Mouse (Mus musculus) ES-Bruce4 (cell line): ENCODE measurements at regions not wholly inside any gene's neighbourhood (a gene's known extent, or its start where the extent isn't known, plus 50 kb on each side); places are given as distances from the start of the nearest gene placed in this dataset.

Experiments
- H3K27ac ChIP-seq: 2 replicates; pipeline ENCODE4 v1.5.1; 2012; ENCODE audit warnings: low read length, inconsistent platforms; ENCODE audit not compliant: insufficient read depth
- H3K27me3 ChIP-seq: 2 replicates; pipeline ENCODE4 v1.6.1; 2012; ENCODE audit warnings: mild to moderate bottlenecking, low read length, inconsistent platforms; ENCODE audit not compliant: control insufficient read depth, poor library complexity, insufficient read depth, severe bottlenecking
- H3K36me3 ChIP-seq: 2 replicates; pipeline ENCODE4 v1.6.1; 2012; ENCODE audit warnings: inconsistent platforms, mild to moderate bottlenecking, low read length, moderate library complexity; ENCODE audit not compliant: control insufficient read depth, poor library complexity, insufficient read depth, severe bottlenecking
- H3K4me1 ChIP-seq: one replicate; pipeline ENCODE4 v1.8.1; 2011; ENCODE audit warnings: low read length; ENCODE audit not compliant: control insufficient read depth, insufficient read depth
- H3K4me3 ChIP-seq: 2 replicates; pipeline ENCODE4 v1.5.1; 2011; ENCODE audit warnings: low read depth, mild to moderate bottlenecking, low read length
- H3K9ac ChIP-seq: 2 replicates; pipeline ENCODE4 v1.6.1; 2012; ENCODE audit warnings: low read depth, mild to moderate bottlenecking, inconsistent platforms; ENCODE audit not compliant: poor library complexity, severe bottlenecking
- H3K9me3 ChIP-seq: replicated peaks from 2 replicates; pipeline ENCODE4 v1.6.1; 2012; ENCODE audit warnings: mild to moderate bottlenecking, low read length, inconsistent platforms; ENCODE audit not compliant: control insufficient read depth, poor library complexity, insufficient read depth, severe bottlenecking
- CTCF ChIP-seq: IDR thresholded peaks from one replicate; pipeline ENCODE4 v1.8.1; 2011; ENCODE audit warnings: low read depth, low read length
- EP300 ChIP-seq: IDR thresholded peaks from 2 replicates; pipeline ENCODE4 v1.6.1; 2011; ENCODE audit warnings: low read depth, low read length; ENCODE audit not compliant: insufficient read depth
- POLR2A ChIP-seq: IDR thresholded peaks from one replicate; pipeline ENCODE4 v1.8.1; 2011; ENCODE audit warnings: low read length; ENCODE audit not compliant: insufficient read depth

DNA sequence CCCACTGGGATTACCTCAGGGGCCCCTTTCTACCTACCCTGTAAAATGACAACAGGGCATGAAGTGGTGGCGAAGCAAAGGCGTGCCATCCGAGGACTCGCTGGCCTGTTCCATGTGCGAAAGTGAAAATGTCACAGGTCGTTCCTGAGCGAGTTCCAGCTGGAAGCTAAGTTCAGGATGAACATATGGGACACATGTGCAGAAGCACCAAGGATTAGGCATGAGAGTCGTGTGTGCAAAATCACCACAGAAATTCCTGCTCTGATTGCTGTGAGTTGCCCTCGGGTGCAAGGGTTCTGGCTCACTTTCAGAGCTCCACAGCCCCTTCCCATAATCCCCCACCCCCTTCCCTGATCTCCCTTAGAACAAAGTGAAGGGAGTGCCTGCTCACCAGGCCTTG, 147.6 kb upstream of the Nfe2l3 start:
- Histone ChIP-seq H3K36me3 (no peaks in the 10 kb centered on the region), H3K27me3 (no peaks in the 10 kb centered on the region), H3K9me3 (no peaks in the 10 kb centered on the region), H3K4me1 (no peaks in the 10 kb centered on the region), H3K9ac (no peak overlapping the region), H3K4me3 (no peak overlapping the region), H3K27ac (no peak overlapping the region)
- TF ChIP-seq POLR2A, result no peak
- no peak for TF ChIP-seq EP300
- no peak for TF ChIP-seq CTCF

GRCm38 (mm10) chr6:51286836-51287235, 145.6 kb upstream of the Nfe2l3 start:
- no peak overlapping the region for H3K27ac ChIP-seq
- no peak overlapping the region for H3K4me3 ChIP-seq
- no peaks in the 10 kb centered on the region for H3K36me3 ChIP-seq
- H3K27me3 ChIP-seq, result no peaks in the 10 kb centered on the region
- H3K9me3 ChIP-seq, result no peaks in the 10 kb centered on the region
- TF ChIP-seq CTCF, result no peak
- no peak for TF ChIP-seq EP300
- no peak for TF ChIP-seq POLR2A
- H3K9ac ChIP-seq, result no peak overlapping the region
- H3K4me1 ChIP-seq, result no peaks in the 10 kb centered on the region

DNA sequence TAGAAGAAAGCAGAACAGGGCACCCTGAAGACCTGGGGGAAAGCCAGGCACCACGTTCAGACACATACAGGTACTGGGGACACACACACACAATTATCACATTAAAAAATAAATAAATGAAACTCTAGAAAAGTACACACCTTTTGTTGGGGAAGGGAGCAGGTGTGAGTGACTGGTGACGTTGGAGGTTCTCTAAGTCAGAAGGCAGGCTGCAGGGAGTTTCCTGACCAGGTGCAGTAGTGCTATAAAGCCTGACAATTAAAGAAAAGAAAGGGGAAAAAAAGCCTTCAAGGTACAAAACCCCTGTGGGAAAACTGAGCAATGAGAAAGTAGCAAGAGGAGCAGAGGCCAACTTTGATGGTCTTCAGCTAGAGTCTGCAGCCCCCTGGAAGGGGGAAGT, 145.1 kb upstream of the Nfe2l3 start:
- Histone ChIP-seq H3K9me3 (no peaks in the 10 kb centered on the region), H3K27ac (no peak overlapping the region), H3K36me3 (no peaks in the 10 kb centered on the region), H3K4me1 (no peaks in the 10 kb centered on the region), H3K9ac (no peak overlapping the region), H3K4me3 (no peak overlapping the region), H3K27me3 (no peaks in the 10 kb centered on the region)
- no peak for TF ChIP-seq EP300
- no peak for TF ChIP-seq POLR2A
- no peak for TF ChIP-seq CTCF

DNA sequence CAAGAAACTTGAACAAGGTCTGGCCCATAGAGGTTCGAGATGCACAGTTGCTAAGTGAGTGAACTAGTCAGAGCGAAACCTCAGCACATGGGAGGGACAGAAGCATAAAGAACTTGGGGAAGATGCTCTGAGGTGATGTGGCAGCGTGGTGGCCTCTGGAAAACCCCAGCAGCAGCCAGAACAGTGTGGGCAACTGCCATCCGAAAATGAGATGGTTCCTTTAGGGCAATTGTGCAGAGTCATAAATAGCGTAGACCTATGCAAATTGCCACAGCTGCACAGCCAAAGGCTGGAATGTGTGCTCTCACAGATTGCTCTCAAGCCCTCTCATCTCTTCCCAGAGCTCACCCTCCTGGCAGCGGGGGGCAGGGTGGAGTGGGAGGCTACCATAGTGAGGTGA, 144.7 kb upstream of the Nfe2l3 start:
- Histone ChIP-seq H3K27ac (no peak overlapping the region), H3K4me3 (no peak overlapping the region), H3K27me3 (no peaks in the 10 kb centered on the region), H3K36me3 (no peaks in the 10 kb centered on the region), H3K9ac (no peak overlapping the region), H3K4me1 (no peaks in the 10 kb centered on the region), H3K9me3 (no peaks in the 10 kb centered on the region)
- TF ChIP-seq EP300 (no peak), POLR2A (no peak), CTCF (no peak)

DNA sequence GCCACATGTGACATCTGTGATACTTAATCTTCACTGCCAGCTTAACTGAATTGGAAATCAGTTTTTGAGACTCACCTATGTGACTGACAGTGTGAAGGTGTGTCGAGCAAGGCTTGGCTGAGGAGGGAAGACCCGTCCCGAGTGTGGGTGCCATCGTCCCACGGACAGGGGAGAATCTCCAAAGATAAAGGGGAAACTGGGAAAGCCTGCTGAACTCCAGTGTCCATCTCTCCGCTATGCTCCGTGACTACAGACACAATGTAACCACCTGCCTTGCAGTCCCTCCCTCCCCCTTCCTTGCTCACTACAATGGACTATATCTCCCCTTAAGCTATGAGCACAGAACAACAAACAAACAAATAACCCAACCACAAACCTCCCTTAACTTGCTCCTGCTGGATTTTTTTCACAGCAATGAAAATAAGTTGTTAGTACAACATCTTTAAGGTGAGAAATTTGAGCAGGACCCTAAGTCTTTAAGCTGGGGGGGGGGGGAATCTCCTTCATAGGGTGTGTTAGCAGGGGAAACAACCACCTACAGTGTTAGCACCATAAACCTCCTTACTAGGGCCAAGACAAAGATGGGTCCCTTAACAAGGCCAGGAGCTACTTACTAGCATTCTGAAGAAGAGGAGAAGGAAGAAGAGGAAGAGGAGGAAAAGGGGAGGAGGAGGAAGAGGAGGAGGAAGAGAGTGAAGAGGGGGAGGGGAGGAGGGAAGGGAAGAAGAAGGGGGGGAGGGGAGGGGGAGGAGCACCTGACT, 144.0 kb upstream of the Nfe2l3 start:
- H3K4me1 ChIP-seq, result no peaks in the 10 kb centered on the region
- H3K27me3 ChIP-seq, result no peaks in the 10 kb centered on the region
- H3K9me3 ChIP-seq, result no peaks in the 10 kb centered on the region
- no peak overlapping the region for H3K4me3 ChIP-seq
- TF ChIP-seq POLR2A (no peak), CTCF (no peak), EP300 (no peak)
- no peak overlapping the region for H3K9ac ChIP-seq
- H3K36me3 ChIP-seq, result no peaks in the 10 kb centered on the region
- H3K27ac ChIP-seq, result no peak overlapping the region

DNA sequence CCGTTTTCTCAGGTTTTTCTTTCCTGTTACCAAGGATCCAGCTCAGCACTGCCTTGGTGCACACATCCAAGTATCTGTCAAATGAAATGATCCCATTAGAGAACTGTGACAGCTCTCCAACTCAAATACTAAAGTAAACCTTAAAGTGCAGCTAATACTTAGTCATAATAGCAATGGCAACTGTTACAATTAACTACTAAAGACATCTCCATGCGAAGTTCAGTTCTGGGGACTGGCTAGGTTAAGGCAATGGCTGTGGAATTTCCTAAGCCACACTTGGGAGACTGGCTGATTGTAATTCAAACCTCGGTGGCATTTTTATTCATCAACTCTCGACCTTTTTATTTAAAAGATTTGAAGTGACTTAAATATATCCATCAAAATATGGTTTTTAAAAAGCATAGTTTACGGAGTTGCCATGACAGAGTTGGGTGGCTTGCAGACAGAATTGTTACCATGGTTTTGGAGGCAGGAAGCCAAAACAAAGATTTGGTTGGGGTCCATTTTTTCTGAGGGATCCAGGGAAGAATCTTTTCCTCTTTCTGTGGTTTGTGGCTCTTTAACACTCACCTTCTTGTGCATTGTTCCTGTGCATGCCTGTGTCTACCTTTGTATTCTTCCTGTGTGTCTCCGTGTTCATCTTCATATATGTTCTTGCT, 143.3 kb upstream of the Nfe2l3 start:
- H3K27me3 ChIP-seq, result no peaks in the 10 kb centered on the region
- H3K4me1 ChIP-seq, result no peaks in the 10 kb centered on the region
- no peaks in the 10 kb centered on the region for H3K9me3 ChIP-seq
- H3K36me3 ChIP-seq, result no peaks in the 10 kb centered on the region
- TF ChIP-seq CTCF (no peak), EP300 (no peak), POLR2A (no peak)
- H3K27ac ChIP-seq, result no peak overlapping the region
- no peak overlapping the region for H3K9ac ChIP-seq
- H3K4me3 ChIP-seq, result no peak overlapping the region
